Mouse (Mus musculus) Patski (cell line): ENCODE results near the gene Psmb7. TPM values are rescaled to one million over a fixed set of nuclear protein-coding genes. Genes with fewer than 3 reads are reported as not detected.

Experiments used
- ATAC-seq: fragments of 100-300 bp; one replicate; pipeline ENCODE4 v1.8.0; 2021
- CTCF ChIA-PET: fragments of 350-600 bp; sonication (Branson Sonifier 250); formaldehyde crosslinking; loops from one replicate; lab custom pipeline; 2022; ENCODE audit warnings: inconsistent platforms; lab: Charles Lee
- POLR2A ChIA-PET: fragments of 350-600 bp; sonication (Branson Sonifier 250); formaldehyde crosslinking; loops from one replicate; lab custom pipeline; 2022; ENCODE audit warnings: antibody characterized with exemption, inconsistent platforms; lab: Charles Lee
- DNase-seq: peaks from one replicate; pipeline ENCODE4 v3.0.0-alpha.2; 2011; ENCODE audit warnings: low read depth, low spot score
- H3K27me3 ChIP-seq: fragments of 371-371 bp; one replicate; pipeline ENCODE4 v1.5.1; 2021
- CTCF ChIP-seq: fragments of 100-300 bp; IDR thresholded peaks from one replicate; pipeline ENCODE4 v1.5.1; 2021
- in situ Hi-C: fragments of 300-500 bp; cut with MboI; formaldehyde crosslinking; loops from 3 replicates; pipeline ENCODE4 v1.11.1; 2018; ENCODE audit warnings: low pct_unique_long_range_greater_than_20kb, mixed read lengths
- polyA plus RNA-seq: library from polyadenylated mRNA; unstranded; gene quantifications from one replicate; pipeline ENCODE4 v1.2.3, GENCODE M21; 2021

The Psmb7 gene
- polyA plus RNA-seq, 1 experiment from 2014 or later: 269 TPM

- H3K27me3 ChIP-seq: no peaks in the 10 kb centered on the region
- TF ChIP-seq CTCF: no peak
- CTCF ChIA-PET: interaction anchor here (0.9 to 1.2 kb wide), 3 partner anchors 53 to 111 kb away, joined by 3 read pairs; no protein-coding TSS in a partner anchor
- POLR2A ChIA-PET: interaction anchor here (0.5 to 0.6 kb wide), 4 partner anchors 26 to 380 kb away, joined by 3 to 4 read pairs (median 3); no protein-coding TSS in a partner anchor
- in situ Hi-C loops: no loop called here
- DNase-seq (no peak), ATAC-seq (peak; percentile 9)
These were observed 103.2 kb downstream of the Psmb7 start for GRCm38 (mm10) chr2:38540666-38541065.

GRCm38 (mm10) chr2:38539677-38540076 lies 104.2 kb downstream of the Psmb7 start:
- in situ Hi-C loops: no loop called here
- POLR2A ChIA-PET: no interaction called here
- no peak for TF ChIP-seq CTCF
- no peak for ATAC-seq
- no peak for DNase-seq
- CTCF ChIA-PET: interaction anchor here (1.2 to 1.8 kb wide), 2 partner anchors 26 to 108 kb away, joined by 3 to 4 read pairs; no protein-coding TSS in a partner anchor
- no peaks in the 10 kb centered on the region for H3K27me3 ChIP-seq

Other genes starting within 250 kb of the Psmb7 start
- 157 TPM for gene Nek6, start 132.4 kb downstream of the Psmb7 start, polyA plus RNA-seq
- not detected for gene Nr5a1, start 70.5 kb upstream of the Psmb7 start, polyA plus RNA-seq